Mouse (Mus musculus) Patski (cell line): ENCODE results near the gene Calm4. TPM values are rescaled to one million over a fixed set of nuclear protein-coding genes. Genes with fewer than 3 reads are reported as not detected.
"Not testable (repeated sequence)": the region's sequence is repeated elsewhere in the genome, so short reads cannot be mapped to it uniquely, and the experiment has no call there.

ENCODE experiments used
- ATAC-seq: fragments of 100-300 bp; one replicate; pipeline ENCODE4 v1.8.0; 2021
- CTCF ChIA-PET: fragments of 350-600 bp; sonication (Branson Sonifier 250); formaldehyde crosslinking; loops from one replicate; lab custom pipeline; 2022; ENCODE audit warnings: inconsistent platforms; lab: Charles Lee
- POLR2A ChIA-PET: fragments of 350-600 bp; sonication (Branson Sonifier 250); formaldehyde crosslinking; loops from one replicate; lab custom pipeline; 2022; ENCODE audit warnings: antibody characterized with exemption, inconsistent platforms; lab: Charles Lee
- DNase-seq: peaks from one replicate; pipeline ENCODE4 v3.0.0-alpha.2; 2011; ENCODE audit warnings: low read depth, low spot score
- H3K27me3 ChIP-seq: fragments of 371-371 bp; one replicate; pipeline ENCODE4 v1.5.1; 2021
- CTCF ChIP-seq: fragments of 100-300 bp; IDR thresholded peaks from one replicate; pipeline ENCODE4 v1.5.1; 2021
- in situ Hi-C: fragments of 300-500 bp; cut with MboI; formaldehyde crosslinking; loops from 3 replicates; pipeline ENCODE4 v1.11.1; 2018; ENCODE audit warnings: low pct_unique_long_range_greater_than_20kb, mixed read lengths
- polyA plus RNA-seq: library from polyadenylated mRNA; unstranded; gene quantifications from one replicate; pipeline ENCODE4 v1.2.3, GENCODE M21; 2021

The Calm4 gene
- polyA plus RNA-seq, 1 experiment from 2014 or later: not detected

DNA sequence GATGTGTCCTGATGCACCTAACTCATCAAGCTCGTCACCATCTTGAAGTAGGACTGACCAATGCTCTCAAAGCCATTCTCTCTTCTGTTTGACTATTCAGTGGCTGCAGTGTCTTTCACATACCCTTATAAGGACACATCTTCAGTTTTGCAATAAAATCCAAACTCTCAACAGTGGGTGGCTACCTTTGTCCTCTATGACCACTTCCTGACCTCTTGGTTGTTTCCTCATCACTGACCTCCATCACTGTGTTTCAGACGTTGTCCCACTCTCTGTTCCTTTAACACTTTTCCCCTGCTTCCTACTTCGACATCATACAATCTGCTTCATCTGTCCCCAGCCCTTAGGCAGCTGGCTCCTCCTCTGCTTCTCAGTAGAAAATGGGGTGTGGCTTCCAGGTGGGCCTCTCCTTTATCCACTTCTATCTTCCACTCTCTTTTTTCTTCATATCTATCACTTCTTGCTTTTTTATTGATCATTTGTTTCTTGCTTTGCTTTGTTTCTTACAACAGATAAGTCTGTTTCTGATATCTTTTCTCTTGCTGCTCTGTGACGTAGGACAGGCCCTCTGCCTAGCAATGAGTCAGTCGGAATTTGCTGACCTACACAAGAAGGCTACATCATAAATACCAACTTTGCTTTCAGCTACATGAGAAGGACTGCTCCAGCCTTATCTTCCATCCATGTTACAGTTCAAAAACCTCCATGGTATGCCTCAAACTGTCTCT, 19.4 kb upstream of the Calm4 start:
- TF ChIP-seq CTCF: no peak
- in situ Hi-C loops: no loop called here
- DNase-seq (no peak), ATAC-seq (no peak)
- ChIA-PET POLR2A (no interaction called here), CTCF (interaction anchor here (1.6 kb wide), 1 partner anchor 9 kb away, joined by 4 read pairs; no protein-coding TSS in a partner anchor)
- no peaks in the 10 kb centered on the region for H3K27me3 ChIP-seq

GRCm38 (mm10) chr13:3818740-3819076, 18.8 kb upstream of the Calm4 start:
- no peaks in the 10 kb centered on the region for H3K27me3 ChIP-seq
- DNase-seq: no peak
- ChIA-PET POLR2A (no interaction called here), CTCF (interaction anchor here (1.6 kb wide), 1 partner anchor 10 kb away, joined by 4 read pairs; no protein-coding TSS in a partner anchor)
- no peak for TF ChIP-seq CTCF
- in situ Hi-C loops: no loop called here
- no peak for ATAC-seq

DNA sequence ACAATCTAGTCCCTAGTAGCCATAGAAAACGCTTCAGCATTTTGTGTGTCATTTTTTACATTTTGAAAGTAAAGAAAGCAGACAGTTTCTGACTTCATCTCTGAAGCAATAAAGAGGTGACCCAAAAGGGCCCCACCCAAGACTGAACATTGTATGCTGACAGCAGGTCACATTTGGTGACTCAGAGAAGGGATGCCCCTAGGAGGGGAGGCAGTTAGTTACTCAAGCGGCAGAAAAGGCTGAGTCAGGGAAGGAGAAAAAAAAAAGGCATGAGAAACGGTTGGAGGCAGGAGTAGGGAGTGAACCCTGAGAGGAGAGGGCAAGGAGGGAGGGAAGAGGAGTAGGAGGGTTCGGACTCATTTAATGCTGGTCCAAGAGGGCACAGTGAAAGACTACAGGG, 15.5 kb upstream of the Calm4 start:
- no peak for TF ChIP-seq CTCF
- CTCF ChIA-PET: interaction anchor here (2.1 kb wide), 1 partner anchor 24 kb away, joined by 5 read pairs; no protein-coding TSS in a partner anchor
- ATAC-seq (peak; percentile 65), DNase-seq (no peak)
- POLR2A ChIA-PET: no interaction called here
- no peaks in the 10 kb centered on the region for H3K27me3 ChIP-seq
- in situ Hi-C loops: no loop called here

- ATAC-seq: no peak
- ChIA-PET CTCF (interaction anchor here (0.8 kb wide), 1 partner anchor 24 kb away, joined by 3 read pairs; no protein-coding TSS in a partner anchor), POLR2A (no interaction called here)
- no peaks in the 10 kb centered on the region for H3K27me3 ChIP-seq
- in situ Hi-C loops: no loop called here
- TF ChIP-seq CTCF: no peak
- DNase-seq: no peak
Observed at GRCm38 (mm10) chr13:3825726-3826125, 11.8 kb upstream of the Calm4 start.

GRCm38 (mm10) chr13:3831546-3831945, 6.0 kb upstream of the Calm4 start:
- DNase-seq (no peak), ATAC-seq (no peak)
- H3K27me3 ChIP-seq: no peaks in the 10 kb centered on the region
- POLR2A ChIA-PET: no interaction called here
- in situ Hi-C loops: no loop called here
- no peak for TF ChIP-seq CTCF
- CTCF ChIA-PET: interaction anchor here (1.3 kb wide), 1 partner anchor 59 kb away, joined by 3 read pairs; no protein-coding TSS in a partner anchor

DNA sequence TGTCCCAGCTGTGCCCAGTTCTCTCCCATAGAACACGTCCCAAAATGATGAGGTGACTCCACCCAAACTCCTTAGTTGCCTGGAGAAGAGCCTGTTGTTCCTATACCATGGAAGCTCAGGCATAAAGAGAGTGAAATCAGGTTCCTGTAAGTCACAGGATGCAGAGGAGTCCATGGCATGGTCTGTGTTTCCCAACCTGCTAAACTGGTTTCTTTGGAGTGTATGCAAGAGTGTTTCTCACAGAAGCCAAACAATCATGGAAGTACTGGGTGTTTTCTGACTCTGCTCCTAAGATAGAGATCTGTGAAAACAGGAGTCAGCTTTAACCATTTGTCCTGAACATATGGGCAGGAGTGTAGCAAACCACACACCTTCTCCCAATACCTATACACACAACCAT, 5.6 kb upstream of the Calm4 start:
- no peak for TF ChIP-seq CTCF
- DNase-seq (no peak), ATAC-seq (no peak)
- no peaks in the 10 kb centered on the region for H3K27me3 ChIP-seq
- CTCF ChIA-PET: interaction anchor here (1.3 kb wide), 1 partner anchor 58 kb away, joined by 3 read pairs; no protein-coding TSS in a partner anchor
- in situ Hi-C loops: no loop called here
- POLR2A ChIA-PET: no interaction called here

DNA sequence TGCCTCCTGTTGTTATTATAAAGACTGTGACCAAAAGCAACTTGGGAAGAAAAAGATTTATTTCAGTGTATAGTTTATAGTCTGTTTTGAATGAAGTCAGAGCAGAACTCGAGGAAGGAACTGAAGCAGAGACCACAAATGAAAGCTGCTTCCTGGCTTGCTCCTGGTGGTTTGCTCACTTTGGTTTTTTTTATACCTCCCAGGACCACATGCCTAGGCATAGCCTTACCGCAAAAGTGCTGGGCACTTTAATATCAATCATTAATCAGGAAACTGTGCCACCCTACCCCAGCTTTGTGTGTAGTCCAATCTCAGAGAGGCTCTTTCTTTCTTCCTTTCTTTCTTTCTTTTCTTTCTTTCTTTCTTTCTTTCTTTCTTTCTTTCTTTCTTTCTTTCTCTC, 5.1 kb upstream of the Calm4 start:
- in situ Hi-C loops: no loop called here
- ATAC-seq (no peak), DNase-seq (peak; percentile 31)
- ChIA-PET CTCF (no interaction called here), POLR2A (no interaction called here)
- H3K27me3 ChIP-seq: no peaks in the 10 kb centered on the region
- TF ChIP-seq CTCF: no peak

DNA sequence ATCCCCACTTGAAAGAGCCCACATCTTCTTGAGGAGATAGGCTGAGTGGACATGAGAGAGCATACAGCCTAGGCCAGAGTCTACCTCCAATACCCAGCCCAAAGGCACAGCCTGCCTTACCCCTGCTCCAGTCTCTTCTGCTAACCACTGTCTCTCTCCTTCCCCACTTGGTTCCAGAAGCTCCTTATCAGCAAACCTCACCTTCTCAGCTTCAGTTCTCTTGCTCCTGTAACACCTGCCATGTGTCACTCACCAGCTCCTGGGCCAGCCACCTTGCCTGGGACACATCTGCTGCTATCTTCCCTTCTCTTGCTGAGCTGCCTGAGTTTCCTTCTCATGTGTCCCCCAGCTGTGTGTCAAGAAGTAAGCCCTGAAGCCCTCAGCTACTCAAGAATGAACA, 3.9 kb upstream of the Calm4 start:
- POLR2A ChIA-PET, ATAC-seq, CTCF ChIA-PET, DNase-seq, H3K27me3 ChIP-seq, in situ Hi-C loops: not testable (repeated sequence)

DNA sequence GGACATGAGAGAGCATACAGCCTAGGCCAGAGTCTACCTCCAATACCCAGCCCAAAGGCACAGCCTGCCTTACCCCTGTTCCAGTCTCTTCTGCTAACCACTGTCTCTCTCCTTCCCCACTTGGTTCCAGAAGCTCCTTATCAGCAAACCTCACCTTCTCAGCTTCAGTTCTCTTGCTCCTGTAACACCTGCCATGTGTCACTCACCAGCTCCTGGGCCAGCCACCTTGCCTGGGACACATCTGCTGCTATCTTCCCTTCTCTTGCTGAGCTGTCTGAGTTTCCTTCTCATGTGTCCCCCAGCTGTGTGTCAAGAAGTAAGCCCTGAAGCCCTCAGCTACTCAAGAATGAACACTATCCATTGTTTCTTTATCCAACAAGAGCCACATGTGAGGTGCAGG, 3.1 kb downstream of the Calm4 start:
- CTCF ChIA-PET, DNase-seq, in situ Hi-C loops, ATAC-seq, H3K27me3 ChIP-seq, POLR2A ChIA-PET: not testable (repeated sequence)

GRCm38 (mm10) chr13:3850330-3850729, 12.8 kb downstream of the Calm4 start:
- ATAC-seq (no peak), DNase-seq (no peak)
- TF ChIP-seq CTCF: no peak
- H3K27me3 ChIP-seq: no peaks in the 10 kb centered on the region
- POLR2A ChIA-PET: no interaction called here
- in situ Hi-C loops: no loop called here
- CTCF ChIA-PET: no interaction called here

DNA sequence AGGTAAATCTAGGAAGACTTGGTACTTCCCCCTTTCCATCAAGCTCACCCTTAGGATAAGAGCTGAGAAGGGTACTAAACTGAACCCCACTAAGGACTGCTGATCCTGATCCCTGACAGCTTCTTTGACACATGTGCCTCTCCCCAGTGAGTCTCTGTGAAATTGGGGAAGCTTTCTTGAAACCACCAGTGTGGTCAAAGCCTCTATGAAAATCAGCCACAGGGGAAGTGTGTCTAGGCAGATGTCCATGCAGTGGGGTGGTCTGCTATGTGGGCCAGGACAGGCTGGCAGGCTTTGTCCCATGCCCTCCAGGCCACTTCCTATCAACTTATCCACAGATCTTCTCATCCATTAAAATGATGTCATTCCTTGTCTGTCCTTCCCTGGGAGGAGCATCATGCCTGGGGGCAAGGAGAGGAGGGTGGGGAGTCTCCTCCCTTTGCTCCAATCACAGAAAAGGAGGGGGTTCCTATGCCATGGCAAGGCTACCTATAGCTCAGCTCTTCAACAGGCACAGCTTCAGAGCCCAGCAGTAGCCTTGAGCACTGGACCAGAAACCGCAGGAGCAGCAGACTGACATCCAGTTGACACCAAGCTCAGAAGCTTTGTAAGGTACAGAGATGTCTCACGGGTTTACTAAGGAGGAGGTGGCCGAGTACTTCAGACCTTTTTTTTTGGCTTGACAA, 16.2 kb downstream of the Calm4 start, which contains the start of gene Calm5:
Gene Calm5, plus strand, starts transcription at position 526 of the 686 bp plus-strand sequence.
- H3K27me3 ChIP-seq, ATAC-seq, CTCF ChIA-PET, DNase-seq, POLR2A ChIA-PET, in situ Hi-C loops: not testable (repeated sequence)
